Comparison of ENCODE assay signal across 17 mouse cellular contexts in the genomic region with DNA sequence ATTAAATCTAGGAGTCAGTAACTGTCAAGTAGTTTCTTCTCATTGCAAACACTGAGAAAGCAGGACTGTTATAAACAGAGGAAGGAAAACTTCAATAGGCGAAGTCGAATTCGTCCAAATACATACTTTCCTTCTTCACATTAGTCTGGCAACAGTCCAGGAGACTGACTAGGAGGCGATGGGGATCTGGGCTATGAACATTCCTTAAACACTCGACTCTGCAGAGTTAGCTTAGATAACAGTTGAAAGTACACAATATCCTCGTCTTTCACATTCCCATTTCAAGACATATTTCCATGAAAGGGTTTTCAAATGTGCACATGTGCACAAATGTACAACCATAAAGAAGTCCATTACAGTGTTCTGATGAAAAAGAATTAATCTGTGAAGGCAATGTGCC.
"Had no signal": no experiment of that assay in that cellular context is flagged by ENCODE, and none has a peak within 500 bp of the region (broad histone marks: within the 10 kb centered on the region; RNA-seq: fewer than 3 reads in every experiment).

No protein-coding gene starts in this region.

- H3K27ac ChIP-seq: limb, embryonic 15.5 days; liver, embryonic 14.5 days; stomach, postnatal 0 days had no signal

- ATAC-seq: inflammation-experienced regulatory T-cells, adult 6 months; intestine, embryonic 16.5 days; liver, postnatal 0 days had no signal

- H3K9me3 ChIP-seq: limb, embryonic 15.5 days had no signal

- H3K4me1 ChIP-seq: limb, embryonic 15.5 days had no signal

- H3K36me3 ChIP-seq: limb, embryonic 15.5 days had no signal

- H3K9ac ChIP-seq: limb, embryonic 15.5 days; liver, embryonic 14.5 days; liver, postnatal 0 days had no signal

- H3K4me2 ChIP-seq: limb, embryonic 15.5 days; liver, embryonic 11.5 days; midbrain, embryonic 11.5 days had no signal

- H3K4me3 ChIP-seq: limb, embryonic 15.5 days had no signal

- H3K27me3 ChIP-seq: limb, embryonic 15.5 days had no signal

- DNase-seq: kidney, adult 18-20 months; kidney, adult 9 months; kidney, postnatal 14 days; kidney, postnatal 4 days; layer of hippocampus, adult 9-11 months; liver, postnatal 0 days; midbrain, embryonic 14.5 days; thymus, adult 2 months; thymus, postnatal 14 days; thymus, postnatal 4 days had no signal
